Mouse (Mus musculus) intestine, embryonic 15.5 days (tissue): ENCODE measurements around the gene Epor. TPM values are rescaled to one million over a fixed set of nuclear protein-coding genes. Genes with fewer than 3 reads are reported as not detected.

Source experiments
- ATAC-seq: fragments of 200-750 bp; cut with Nextera tagmentation; 2 replicates; pipeline ENCODE4 v1.8.0; 2017; ENCODE audit warnings: moderate TSS enrichment, moderate library complexity
- H3K27ac ChIP-seq: fragments of 300-500 bp; sonication (generic); 2 replicates; pipeline ENCODE4 v1.5.1; 2015; ENCODE audit warnings: mild to moderate bottlenecking, inconsistent platforms
- H3K27me3 ChIP-seq: fragments of 300-500 bp; sonication (generic); replicated peaks from 2 replicates; pipeline ENCODE4 v1.6.1; 2015; ENCODE audit warnings: inconsistent platforms
- H3K36me3 ChIP-seq: fragments of 300-500 bp; sonication (generic); 2 replicates; pipeline ENCODE4 v1.6.1; 2015; ENCODE audit warnings: inconsistent platforms
- H3K4me1 ChIP-seq: fragments of 300-500 bp; sonication (generic); replicated peaks from 2 replicates; pipeline ENCODE4 v1.6.1; 2015; ENCODE audit warnings: inconsistent platforms
- H3K4me2 ChIP-seq: fragments of 300-500 bp; sonication (generic); replicated peaks from 2 replicates; pipeline ENCODE4 v1.6.1; 2015; ENCODE audit warnings: mild to moderate bottlenecking, inconsistent platforms
- H3K4me3 ChIP-seq: fragments of 300-500 bp; sonication (generic); replicated peaks from 2 replicates; pipeline ENCODE4 v1.5.1; 2015; ENCODE audit warnings: inconsistent platforms
- H3K9ac ChIP-seq: fragments of 300-500 bp; sonication (generic); 2 replicates; pipeline ENCODE4 v1.6.1; 2015; ENCODE audit warnings: inconsistent platforms
- H3K9me3 ChIP-seq: fragments of 300-500 bp; sonication (generic); 2 replicates; pipeline ENCODE4 v1.6.1; 2016; ENCODE audit warnings: inconsistent platforms
- WGBS: fragments of 180-500 bp; shearing (Covaris S2); methylation state at CpG from one replicate; pipeline ENCODE4 v1.1.7; 2015; 5-methylcytosine and 5-hydroxymethylcytosine counted together
- polyA plus RNA-seq: library from polyadenylated mRNA; unstranded; fragments of >200 nt; fragmentation: Nextera tagmentation; extraction: Ambion mirVana; gene quantifications from 2 replicates; pipeline ENCODE4 v1.2.1, GENCODE M21; 2015

Epor gene
- polyA plus RNA-seq, 1 experiment from 2014 or later: 4.3 TPM

GRCm38 (mm10) chr9:21917493-21918034 lies 45.7 kb downstream of the Epor start:
- Histone ChIP-seq H3K9me3 (no peaks in the 10 kb centered on the region), H3K27ac (peak overlapping the region; percentile 74), H3K9ac (peak overlapping the region; percentile 63), H3K4me2 (peak overlapping the region; percentile 88), H3K4me3 (peak overlapping the region; percentile 57), H3K36me3 (no peaks in the 10 kb centered on the region), H3K4me1 (peaks cover 7% of the 10 kb centered on the region; the same call in 1 of the 2 replicates), H3K27me3 (no peaks in the 10 kb centered on the region)
- ATAC-seq: peak; percentile 71
- WGBS: 2% methylated on average over 35 of the region's 35 CpGs

- Histone ChIP-seq H3K9me3 (no peaks in the 10 kb centered on the region), H3K27me3 (no peaks in the 10 kb centered on the region), H3K9ac (peak overlapping the region; percentile 63), H3K4me2 (peak overlapping the region; percentile 88), H3K27ac (0 out of 2 replicates have a peak overlapping the region, but pooled peaks have one; percentile 74), H3K4me1 (peaks cover 7% of the 10 kb centered on the region; the same call in 1 of the 2 replicates), H3K36me3 (no peaks in the 10 kb centered on the region), H3K4me3 (peak overlapping the region; percentile 57)
- ATAC-seq: peak; percentile 35
- 39% methylated on average over 3 of the region's 3 CpGs for WGBS
Measured at GRCm38 (mm10) chr9:21916851-21917492, 46.3 kb downstream of the Epor start.

GRCm38 (mm10) chr9:21909474-21910223 lies 53.7 kb downstream of the Epor start:
- Histone ChIP-seq H3K27me3 (no peaks in the 10 kb centered on the region), H3K27ac (no peak overlapping the region)

More at GRCm38 (mm10) chr9:21909474-21910223, 53.7 kb downstream of the Epor start:
- no peak overlapping the region for H3K4me2 ChIP-seq
- H3K36me3 ChIP-seq: no peaks in the 10 kb centered on the region
- H3K9me3 ChIP-seq: no peaks in the 10 kb centered on the region
- no peak overlapping the region for H3K4me3 ChIP-seq
- no peaks in the 10 kb centered on the region for H3K4me1 ChIP-seq
- no peak overlapping the region for H3K9ac ChIP-seq
- ATAC-seq: no peak
- 70% methylated on average over 10 of the region's 10 CpGs for WGBS

Other genes with a start within 250 kb of the Epor start
- gene Ldlr, start 240.0 kb downstream of the Epor start, polyA plus RNA-seq: 76.7 and 81.2 TPM in 2 replicates
- 94.2 and 107 TPM in 2 replicates for gene Spc24, start 203.2 kb downstream of the Epor start, polyA plus RNA-seq
- gene Kank2, start 164.8 kb downstream of the Epor start, polyA plus RNA-seq: 16.3 and 16.7 TPM in 2 replicates
- gene Angptl8, start 128.0 kb downstream of the Epor start, polyA plus RNA-seq: 8.2 and 12.0 TPM in 2 replicates
- 26.9 and 30.7 TPM in 2 replicates for gene Dock6, start 110.9 kb downstream of the Epor start, polyA plus RNA-seq
- 34.6 and 41.9 TPM in 2 replicates for gene Rab3d, start 45.3 kb downstream of the Epor start, polyA plus RNA-seq
- 3.1 and 4.2 TPM in 2 replicates for gene Ccdc159, start 36.0 kb downstream of the Epor start, polyA plus RNA-seq
- 71.7 and 81.7 TPM in 2 replicates for gene Tmem205, start 36.0 kb downstream of the Epor start, polyA plus RNA-seq
- gene Plppr2, start 26.5 kb downstream of the Epor start, polyA plus RNA-seq: 6.9 and 7.0 TPM in 2 replicates
- 5.2 and 5.7 TPM in 2 replicates for gene Swsap1, start 7.8 kb downstream of the Epor start, polyA plus RNA-seq
- gene Rgl3, start 25.9 kb upstream of the Epor start, polyA plus RNA-seq: 1.6 and 1.7 TPM in 2 replicates
- gene Ccdc151, start 39.1 kb upstream of the Epor start, polyA plus RNA-seq: 0.25 and 0.50 TPM in 2 replicates
- 105 and 122 TPM in 2 replicates for gene Prkcsh, start 39.3 kb upstream of the Epor start, polyA plus RNA-seq
- 2.8 and 2.9 TPM in 2 replicates for gene Elavl3, start 88.5 kb upstream of the Epor start, polyA plus RNA-seq
- gene Gm49318, start 107.8 kb upstream of the Epor start, polyA plus RNA-seq: not detected in 2 replicates
- 9.7 and 10.6 TPM in 2 replicates for gene Zfp653, start 107.9 kb upstream of the Epor start, polyA plus RNA-seq
- 44.4 and 50.0 TPM in 2 replicates for gene Ecsit, start 121.9 kb upstream of the Epor start, polyA plus RNA-seq
- gene Cnn1, start 135.7 kb upstream of the Epor start, polyA plus RNA-seq: 281 and 303 TPM in 2 replicates
- gene Elof1, start 153.7 kb upstream of the Epor start, polyA plus RNA-seq: 143 and 157 TPM in 2 replicates
- 39.0 and 49.8 TPM in 2 replicates for gene Acp5, start 172.2 kb upstream of the Epor start, polyA plus RNA-seq
- 88.6 and 90.0 TPM in 2 replicates for gene Pigyl, start 193.3 kb upstream of the Epor start, polyA plus RNA-seq
- gene Zfp872, start 224.6 kb upstream of the Epor start, polyA plus RNA-seq: 0.29 and 0.90 TPM in 2 replicates